Mouse (Mus musculus) forebrain, postnatal 0 days (tissue): ENCODE measurements at regions not wholly inside any gene's neighbourhood (a gene's known extent, or its start where the extent isn't known, plus 50 kb on each side); places are given as distances from the start of the nearest gene placed in this dataset.
A peak's percentile ranks its signal among the peaks of the same experiment; 100 is the strongest.

ENCODE experiments used
- ATAC-seq: fragments of 200-750 bp; cut with Nextera tagmentation; 2 replicates; pipeline ENCODE4 v1.8.0; 2017; ENCODE audit warnings: mild to moderate bottlenecking, moderate library complexity
- DNase-seq: peaks from one replicate; pipeline ENCODE4 v3.0.0-alpha.2; 2015
- H3K27ac ChIP-seq: fragments of 300-500 bp; sonication (generic); 2 replicates; pipeline ENCODE4 v1.5.1; 2014; ENCODE audit warnings: low read depth, mild to moderate bottlenecking, antibody characterized with exemption, low read length, moderate library complexity, mixed read lengths
- H3K27me3 ChIP-seq: fragments of 300-500 bp; sonication (generic); 2 replicates; pipeline ENCODE4 v1.6.1; 2014; ENCODE audit warnings: mild to moderate bottlenecking, low read length, mixed read lengths; ENCODE audit not compliant: insufficient read depth
- H3K36me3 ChIP-seq: fragments of 300-500 bp; sonication (generic); 2 replicates; pipeline ENCODE4 v1.6.1; 2014; ENCODE audit warnings: mild to moderate bottlenecking, moderate library complexity; ENCODE audit not compliant: insufficient read depth
- H3K4me1 ChIP-seq: fragments of 300-500 bp; sonication (generic); 2 replicates; pipeline ENCODE4 v1.6.1; 2014; ENCODE audit warnings: antibody characterized with exemption; ENCODE audit not compliant: insufficient read depth
- H3K4me2 ChIP-seq: fragments of 300-500 bp; sonication (generic); 2 replicates; pipeline ENCODE4 v1.6.1; 2014; ENCODE audit warnings: low read depth, mild to moderate bottlenecking, moderate library complexity
- H3K4me3 ChIP-seq: fragments of 300-500 bp; sonication (generic); 2 replicates; pipeline ENCODE4 v1.5.1; 2014; ENCODE audit warnings: low read depth, low read length, mixed read lengths
- H3K9ac ChIP-seq: fragments of 300-500 bp; sonication (generic); 2 replicates; pipeline ENCODE4 v1.6.1; 2014; ENCODE audit warnings: mild to moderate bottlenecking
- H3K9me3 ChIP-seq: fragments of 300-500 bp; sonication (generic); 2 replicates; pipeline ENCODE4 v1.6.1; 2016; ENCODE audit warnings: low read length
- CTCF ChIP-seq: sonication (generic); IDR thresholded peaks from 2 replicates; pipeline ENCODE4 v1.5.1; 2016; ENCODE audit warnings: antibody characterized with exemption, control low read depth, low read depth
- WGBS: fragments of 180-500 bp; shearing (Covaris S2); extraction: QIAGEN DNeasy Blood & Tissue Kit; methylation state at CpG from one replicate; pipeline ENCODE4 v1.1.7; 2014; 5-methylcytosine and 5-hydroxymethylcytosine counted together

DNA sequence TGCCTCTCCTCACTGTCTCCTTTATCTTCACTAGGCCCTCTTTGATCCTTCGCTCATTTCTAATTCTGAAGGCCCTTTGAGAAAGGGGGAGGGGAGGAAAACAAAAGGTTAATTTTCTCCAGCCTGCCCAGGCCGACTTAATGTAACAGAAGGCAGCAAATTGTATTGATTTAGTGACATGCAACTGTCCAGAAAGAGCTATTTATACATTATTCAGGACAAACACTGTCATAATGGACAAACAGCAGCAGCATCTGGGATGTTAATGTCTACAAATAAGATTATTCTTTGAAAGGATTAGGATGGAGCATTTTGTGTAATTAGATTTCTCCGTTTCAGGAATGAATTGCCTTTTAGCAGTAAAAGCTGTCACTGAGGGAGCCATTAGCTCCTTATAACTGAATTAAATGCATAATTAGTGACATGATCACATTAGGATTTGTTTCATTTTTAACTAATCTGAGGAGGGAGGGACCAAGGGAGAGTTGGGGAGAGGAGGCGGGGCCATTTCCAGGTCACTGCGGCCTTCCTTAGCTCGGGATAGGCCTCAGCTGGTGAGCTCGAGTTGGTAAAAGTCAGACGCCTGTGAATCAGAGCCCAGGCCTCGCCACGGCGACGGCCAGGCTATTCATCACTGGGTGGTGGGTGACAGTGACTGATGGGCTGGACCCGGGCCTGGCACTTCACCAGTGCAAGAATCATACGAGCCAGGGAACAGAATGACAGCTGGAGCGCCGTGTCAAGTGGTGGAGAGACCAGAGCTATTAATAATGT lies 167.7 kb downstream of the Nkx6-1 start:
- DNase-seq, result no peak
- H3K9me3 ChIP-seq, result no peaks in the 10 kb centered on the region
- H3K27ac ChIP-seq, result no peak overlapping the region
- 42% methylated on average over 16 of the region's 16 CpGs for WGBS
- no peaks in the 10 kb centered on the region for H3K36me3 ChIP-seq
- H3K4me1 ChIP-seq, result no peaks in the 10 kb centered on the region
- H3K4me2 ChIP-seq, result no peak overlapping the region
- H3K4me3 ChIP-seq, result no peak overlapping the region
- no peaks in the 10 kb centered on the region for H3K27me3 ChIP-seq
- peak; percentile 29; the same call in 1 of the 2 replicates for ATAC-seq
- H3K9ac ChIP-seq, result no peak overlapping the region
- no peak for TF ChIP-seq CTCF

DNA sequence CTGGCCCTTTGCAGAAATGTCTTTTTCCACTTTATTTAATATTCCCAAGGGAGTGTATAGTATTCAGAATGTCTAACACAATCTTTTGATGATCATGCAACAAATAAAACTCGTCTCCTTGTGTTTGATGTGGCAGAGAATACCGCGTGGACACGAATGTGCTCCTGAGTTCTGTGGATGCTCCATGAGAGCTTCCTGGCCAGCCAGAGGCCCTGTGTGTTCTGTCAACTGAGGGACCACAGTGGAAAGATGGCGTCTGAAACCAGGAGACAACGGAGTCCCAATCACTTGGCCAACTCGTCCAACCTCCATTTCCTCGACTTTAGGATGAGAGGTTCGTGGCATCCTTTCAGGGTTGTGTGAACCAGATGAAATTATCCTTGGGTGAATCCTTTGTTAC lies 168.6 kb downstream of the Nkx6-1 start:
- H3K9ac ChIP-seq, result no peak overlapping the region
- TF ChIP-seq CTCF, result no peak
- ATAC-seq (no peak), DNase-seq (no peak)
- no peaks in the 10 kb centered on the region for H3K36me3 ChIP-seq
- no peak overlapping the region for H3K27ac ChIP-seq
- no peak overlapping the region for H3K4me2 ChIP-seq
- H3K9me3 ChIP-seq, result no peaks in the 10 kb centered on the region
- H3K4me3 ChIP-seq, result no peak overlapping the region
- H3K4me1 ChIP-seq, result no peaks in the 10 kb centered on the region
- no peaks in the 10 kb centered on the region for H3K27me3 ChIP-seq
- WGBS, result 92% methylated on average over 9 of the region's 9 CpGs

DNA sequence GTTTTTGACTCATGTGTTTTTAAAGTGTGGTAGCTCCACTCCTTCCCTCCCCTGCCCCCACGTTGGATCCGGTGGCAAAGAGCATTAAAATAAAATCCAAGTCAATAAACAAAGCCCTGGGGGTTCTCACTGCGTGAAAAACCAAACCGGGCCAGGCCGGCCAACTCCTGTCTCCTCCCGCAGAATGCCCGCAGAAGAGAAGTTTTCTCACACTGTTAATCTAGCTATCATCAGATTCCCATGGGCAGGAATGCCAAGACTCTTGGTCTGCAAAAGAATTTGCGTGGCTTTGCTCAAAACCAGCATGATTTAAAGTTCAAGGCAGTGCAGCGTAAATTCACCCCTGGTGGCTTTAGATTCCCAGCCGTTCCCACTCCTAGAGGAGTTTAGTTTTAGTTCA lies 219.0 kb downstream of the Nkx6-1 start:
- Histone ChIP-seq H3K4me3 (no peak overlapping the region), H3K9ac (no peak overlapping the region), H3K27me3 (no peaks in the 10 kb centered on the region; the same call in 1 of the 2 replicates), H3K27ac (no peak overlapping the region), H3K4me1 (no peaks in the 10 kb centered on the region), H3K36me3 (no peaks in the 10 kb centered on the region), H3K4me2 (no peak overlapping the region), H3K9me3 (no peaks in the 10 kb centered on the region)
- DNase-seq (no peak), ATAC-seq (no peak)
- WGBS, result 47% methylated on average over 10 of the region's 10 CpGs
- TF ChIP-seq CTCF, result no peak

DNA sequence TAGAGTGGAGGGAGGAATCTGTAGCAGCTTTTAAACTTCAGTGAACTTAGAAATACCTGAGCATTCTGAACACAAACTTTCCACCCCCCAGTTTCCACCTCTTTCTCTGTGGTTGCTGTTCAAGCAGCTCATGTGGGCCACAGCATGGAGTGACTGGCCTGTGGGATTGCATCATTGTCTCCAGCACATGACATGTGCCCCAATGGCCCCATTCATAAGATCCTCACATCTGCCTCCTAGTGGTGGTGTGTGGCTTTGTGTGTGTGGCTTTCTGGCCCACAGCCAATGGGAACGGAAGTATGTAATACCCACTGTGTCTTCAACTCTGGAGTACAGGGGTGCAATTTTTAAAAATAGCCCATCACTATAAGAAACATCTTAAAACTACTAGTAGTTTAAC lies 223.0 kb downstream of the Nkx6-1 start:
- ATAC-seq, result no peak
- no peak overlapping the region for H3K4me2 ChIP-seq

DNA sequence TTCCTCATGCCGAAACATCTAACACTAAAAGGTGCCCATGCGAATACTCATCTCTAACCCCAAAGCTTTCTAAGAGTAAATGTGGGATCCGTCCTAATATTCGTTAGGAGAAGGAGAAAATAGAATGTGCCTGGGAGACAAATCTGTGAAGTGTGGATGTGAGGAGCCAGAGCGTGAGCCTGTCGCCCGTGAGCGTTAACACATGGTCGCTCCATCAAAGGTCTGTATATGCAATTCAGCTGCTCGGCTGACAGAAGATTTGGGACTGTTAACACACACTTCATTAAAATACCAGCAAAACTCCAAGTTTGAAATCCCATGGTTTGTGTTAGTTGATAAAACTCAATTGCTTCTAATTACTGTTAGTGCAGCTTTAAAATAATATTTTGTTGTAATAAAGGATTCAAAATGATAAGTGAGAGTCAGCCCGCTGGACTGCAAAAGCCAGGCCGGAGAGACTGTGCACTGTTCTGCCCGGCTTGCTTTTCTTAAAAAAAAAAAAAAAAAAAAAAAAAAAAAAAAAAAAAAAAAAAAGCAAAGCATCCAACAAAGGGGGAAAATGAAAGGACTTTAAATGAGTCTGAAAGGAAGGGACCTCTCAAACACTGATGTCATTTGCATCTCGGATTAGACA lies 227.0 kb downstream of the Nkx6-1 start:
- Histone ChIP-seq H3K9ac (no peak overlapping the region), H3K27ac (no peak overlapping the region), H3K36me3 (no peaks in the 10 kb centered on the region), H3K9me3 (no peaks in the 10 kb centered on the region), H3K4me2 (no peak overlapping the region), H3K27me3 (no peaks in the 10 kb centered on the region; the same call in 1 of the 2 replicates), H3K4me1 (no peaks in the 10 kb centered on the region), H3K4me3 (no peak overlapping the region)
- WGBS, result 40% methylated on average over 14 of the region's 14 CpGs
- DNase-seq, result no peak
- TF ChIP-seq CTCF, result no peak
- ATAC-seq, result no peak

More for the DNA sequence above, 223.0 kb downstream of the Nkx6-1 start:
- Histone ChIP-seq H3K27ac (no peak overlapping the region), H3K9ac (no peak overlapping the region), H3K9me3 (no peaks in the 10 kb centered on the region), H3K27me3 (no peaks in the 10 kb centered on the region; the same call in 1 of the 2 replicates), H3K4me3 (no peak overlapping the region), H3K4me1 (no peaks in the 10 kb centered on the region), H3K36me3 (no peaks in the 10 kb centered on the region)
- TF ChIP-seq CTCF, result peak; percentile 37
- 63% methylated on average over 1 of the region's 1 CpGs for WGBS
- no peak for DNase-seq

DNA sequence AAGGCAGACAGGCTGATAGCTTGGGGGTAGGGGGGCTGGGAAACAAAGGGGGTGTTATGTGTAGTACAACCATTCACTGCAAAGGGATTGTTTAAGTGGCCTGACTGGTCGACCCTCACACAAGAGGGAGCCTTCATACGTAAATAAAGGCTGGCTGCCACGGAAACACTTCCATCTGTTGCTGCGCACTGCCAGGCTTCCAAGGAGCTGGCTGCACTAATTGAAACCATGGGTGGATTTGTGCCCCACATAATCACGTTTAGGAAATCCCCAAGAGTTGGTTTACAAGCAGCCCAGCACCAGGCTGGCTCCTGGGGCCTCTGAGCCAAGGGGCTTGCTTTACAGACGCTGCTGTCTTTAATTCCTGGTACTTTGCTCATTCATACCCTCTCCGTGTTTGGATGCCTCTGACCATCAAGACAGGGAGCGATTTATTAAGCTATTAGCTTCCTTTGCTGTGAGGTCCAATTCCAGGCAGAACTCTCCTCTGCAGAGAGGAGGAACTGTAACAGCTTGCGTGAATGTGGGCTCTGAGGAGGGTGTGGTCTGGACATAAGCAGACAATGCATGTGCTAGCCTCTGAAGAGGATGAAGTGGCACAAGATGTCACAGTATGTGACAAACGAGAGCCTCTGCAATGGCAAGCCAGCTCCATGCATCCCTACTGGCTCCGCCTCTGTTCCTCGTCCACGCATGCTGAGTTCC lies 238.6 kb downstream of the Nkx6-1 start:
- Histone ChIP-seq H3K4me3 (no peak overlapping the region), H3K9ac (no peak overlapping the region), H3K4me2 (peak overlapping the region; percentile 30), H3K27me3 (no peaks in the 10 kb centered on the region), H3K4me1 (0 out of 2 replicates have a peak, but pooled peaks cover 4% of the 10 kb centered on the region), H3K27ac (0 out of 2 replicates have a peak overlapping the region, but pooled peaks have one; percentile 21), H3K9me3 (no peaks in the 10 kb centered on the region), H3K36me3 (no peaks in the 10 kb centered on the region)
- peak; percentile 79 for DNase-seq
- TF ChIP-seq CTCF, result no peak
- ATAC-seq, result peak; percentile 92
- 14% methylated on average over 13 of the region's 13 CpGs for WGBS

DNA sequence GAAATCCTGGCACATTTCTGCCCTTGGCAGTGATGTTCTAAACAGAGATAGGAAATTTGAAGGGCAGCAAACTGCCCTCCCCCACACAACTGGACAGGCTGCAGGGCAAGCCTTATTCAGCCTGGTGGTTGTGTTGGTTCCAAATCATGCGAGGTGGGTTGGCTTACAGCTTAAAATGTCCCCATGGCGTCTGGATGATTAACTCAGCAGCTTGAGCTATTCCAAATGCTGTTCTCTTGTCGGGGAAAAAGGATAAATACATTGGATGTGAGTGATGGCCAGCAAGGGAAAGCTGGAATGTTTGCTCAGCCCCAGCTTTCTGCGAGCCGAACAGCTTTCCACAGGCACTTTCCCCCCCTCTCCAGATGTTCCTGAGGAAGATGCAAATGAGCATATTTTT lies 280.5 kb downstream of the Nkx6-1 start:
- Histone ChIP-seq H3K4me3 (no peak overlapping the region), H3K9me3 (no peaks in the 10 kb centered on the region), H3K4me2 (no peak overlapping the region), H3K27me3 (no peaks in the 10 kb centered on the region), H3K4me1 (no peaks in the 10 kb centered on the region), H3K36me3 (no peaks in the 10 kb centered on the region), H3K27ac (no peak overlapping the region), H3K9ac (no peak overlapping the region)
- WGBS, result 65% methylated on average over 5 of the region's 5 CpGs
- DNase-seq (no peak), ATAC-seq (no peak)
- no peak for TF ChIP-seq CTCF
